In the genomic region with DNA sequence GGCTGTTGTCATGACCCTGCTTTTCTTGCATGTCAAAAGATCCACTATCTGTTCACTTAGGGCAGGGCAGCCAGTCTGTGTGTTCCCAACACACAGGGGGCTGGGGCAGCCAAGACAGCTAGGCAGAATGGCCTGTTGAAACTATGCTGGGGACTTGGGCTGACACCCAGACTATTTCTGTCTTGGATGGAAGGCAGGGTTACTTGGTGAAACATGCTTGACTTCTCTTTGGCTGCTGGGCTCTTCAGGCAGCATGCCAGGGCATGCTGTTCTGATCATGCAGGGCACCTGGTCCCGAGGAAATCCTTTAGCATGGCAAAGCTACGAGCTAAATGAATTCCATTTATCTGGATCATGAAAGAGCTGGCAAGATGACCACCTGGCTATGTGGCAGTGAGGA, we compare ENCODE assay signal across 11 mouse cellular contexts. TPM values are rescaled to one million over a fixed set of nuclear protein-coding genes. Genes with fewer than 3 reads are reported as not detected.
DNase-seq lines count a peak whose midpoint lies in the region; ATAC-seq lines count a peak whose summit lies in the region.
"Had no signal": no experiment of that assay in that cellular context is flagged by ENCODE, and none has a peak within 500 bp of the region (broad histone marks: within the 10 kb centered on the region; RNA-seq: fewer than 3 reads in every experiment).

No protein-coding gene starts in this region.

- WGBS in limb, embryonic 15.5 days: 34% methylated on average over 2 of the region's 2 CpGs
- WGBS in limb, embryonic 10.5 days: 90% methylated on average over 2 of the region's 2 CpGs

- no peak for DNase-seq in limb, embryonic 10.5 days (ENCODE audit: low spot score)
- DNase-seq in cerebellum, adult 9-11 months: peak; percentile 77
- peak; percentile 73 for DNase-seq in gastrocnemius, postnatal 25 days
- peak; percentile 9 to 58 for DNase-seq in lung, postnatal 4 days
- no peak for DNase-seq in frontal cortex, postnatal 10 days (ENCODE audit: low spot score in 2 of 2)
- DNase-seq: kidney, postnatal 4 days had no signal

- no peaks in the 10 kb centered on the region for H3K9me3 ChIP-seq in limb, embryonic 15.5 days
- H3K9me3 ChIP-seq in limb, embryonic 10.5 days (replicated peaks): no peaks in the 10 kb centered on the region
- H3K9me3 ChIP-seq: limb, embryonic 12.5 days had no signal

- H3K4me2 ChIP-seq in limb, embryonic 15.5 days: no peak overlapping the region
- H3K4me2 ChIP-seq: limb, embryonic 12.5 days had no signal

- H3K4me3 ChIP-seq in limb, embryonic 15.5 days: no peak overlapping the region
- no peak overlapping the region for H3K4me3 ChIP-seq in limb, embryonic 10.5 days
- H3K4me3 ChIP-seq: limb, embryonic 12.5 days had no signal

- H3K27ac ChIP-seq in limb, embryonic 15.5 days: peak overlapping the region; percentile 43; the same call in 1 of the 2 replicates
- no peak overlapping the region for H3K27ac ChIP-seq in limb, embryonic 10.5 days
- H3K27ac ChIP-seq: limb, embryonic 12.5 days had no signal

- 0 out of 2 replicates have a peak, but pooled peaks cover 3% of the 10 kb centered on the region for H3K4me1 ChIP-seq in limb, embryonic 15.5 days
- H3K4me1 ChIP-seq in limb, embryonic 10.5 days: no peaks in the 10 kb centered on the region
- H3K4me1 ChIP-seq: limb, embryonic 12.5 days had no signal

- no peak overlapping the region for H3K9ac ChIP-seq in limb, embryonic 15.5 days
- H3K9ac ChIP-seq: limb, embryonic 12.5 days had no signal

- H3K27me3 ChIP-seq in limb, embryonic 15.5 days: no peaks in the 10 kb centered on the region
- no peaks in the 10 kb centered on the region for H3K27me3 ChIP-seq in limb, embryonic 10.5 days (ENCODE audit: low read depth, poor library complexity, severe bottlenecking)
- H3K27me3 ChIP-seq: limb, embryonic 12.5 days had no signal

- no peak for ATAC-seq in limb, embryonic 15.5 days (ENCODE audit: insufficient number of reproducible peaks, low FRiP score, low TSS enrichment, low read depth)
- ATAC-seq in monocyte, adult 5-6 weeks (replicated peaks; ENCODE audit: insufficient number of reproducible peaks, low FRiP score, low TSS enrichment, poor library complexity, severe bottlenecking): no peak

- peaks cover 16% of the 10 kb centered on the region for H3K36me3 ChIP-seq in limb, embryonic 15.5 days
- peaks cover 56% of the 10 kb centered on the region for H3K36me3 ChIP-seq in limb, embryonic 10.5 days

RNA-seq across cellular contexts. Expression of a gene that starts 46.8 kb away (rescaled TPM):
- polyA plus RNA-seq in limb, embryonic 15.5 days (2015; fragmentation: Nextera tagmentation; extraction: Ambion mirVana): 0.20 and 0.22 TPM in 2 replicates
- polyA plus RNA-seq in limb, embryonic 10.5 days (2016; fragmentation: Nextera tagmentation; extraction: Ambion mirVana): 0.60 and 0.69 TPM in 2 replicates
- total RNA-seq in gastrocnemius, postnatal 25 days (2021): not detected
- total RNA-seq in monocyte, adult 5-6 weeks (2017): not detected in 3 replicates
- total RNA-seq: hematopoietic stem cell, adult 5-6 weeks had no signal
- polyA plus RNA-seq: spleen, adult 2 months had no signal

Comparison
In these comparisons a context has a peak if more than half of its experiments do, and no peak if none do; other contexts are left out.
1. DNase-seq: peak in cerebellum, adult 9-11 months (single experiment), gastrocnemius, postnatal 25 days (single experiment) and lung, postnatal 4 days (2 of 2); none in limb, embryonic 10.5 days (single experiment) and frontal cortex, postnatal 10 days (0 of 2).